Comparison of ENCODE assay signal across 21 mouse cellular contexts in the genomic region with DNA sequence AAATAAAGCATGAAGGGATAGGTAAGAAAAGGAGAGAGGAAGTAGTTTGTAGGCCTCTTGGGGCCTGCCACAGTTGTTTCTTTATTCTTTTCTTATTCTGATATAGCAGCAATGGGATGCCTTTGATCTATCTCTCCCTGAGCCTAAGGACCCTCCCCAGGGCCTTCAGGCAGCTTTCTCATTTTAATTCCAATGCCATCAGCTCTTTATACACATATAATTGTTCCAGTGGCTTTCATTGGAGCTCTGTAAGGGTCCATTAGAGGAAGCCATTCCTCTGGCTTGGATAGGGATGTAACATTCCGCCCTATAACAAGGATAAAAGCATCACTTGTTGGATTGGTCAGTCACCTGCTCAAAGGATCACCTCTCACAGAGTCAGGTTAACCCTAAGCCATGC.
"Had no signal": no experiment of that assay in that cellular context is flagged by ENCODE, and none has a peak within 500 bp of the region (broad histone marks: within the 10 kb centered on the region; RNA-seq: fewer than 3 reads in every experiment).

No protein-coding gene starts in this region.

- H3K9me3 ChIP-seq: intestine, embryonic 15.5 days; limb, embryonic 10.5 days; limb, embryonic 13.5 days; liver, embryonic 12.5 days; liver, embryonic 15.5 days; lung, embryonic 15.5 days; megakaryocyte, embryonic 14.5 days; neural tube, embryonic 12.5 days; stomach, embryonic 15.5 days had no signal

- H3K4me3 ChIP-seq: intestine, embryonic 15.5 days; limb, embryonic 10.5 days; limb, embryonic 13.5 days; liver, embryonic 12.5 days; liver, embryonic 15.5 days; lung, embryonic 15.5 days; megakaryocyte, embryonic 14.5 days; neural tube, embryonic 12.5 days; stomach, embryonic 15.5 days had no signal

- ATAC-seq: intestine, embryonic 15.5 days; liver, embryonic 12.5 days had no signal

- H3K36me3 ChIP-seq: intestine, embryonic 15.5 days; limb, embryonic 10.5 days; limb, embryonic 13.5 days; liver, embryonic 12.5 days; liver, embryonic 15.5 days; lung, embryonic 15.5 days; neural tube, embryonic 12.5 days; stomach, embryonic 15.5 days had no signal

- DNase-seq: kidney, adult 18-20 months; kidney, adult 9 months; kidney, postnatal 14 days; kidney, postnatal 4 days; liver; lung, adult 18-20 months; lung, postnatal 10 days; lung, postnatal 36 days; retina, postnatal 1 day; right cerebral cortex, postnatal 25 days; spleen, adult 18-20 months; thymus, postnatal 25 days had no signal

- H3K9ac ChIP-seq: intestine, embryonic 15.5 days; limb, embryonic 13.5 days; liver, embryonic 12.5 days; liver, embryonic 15.5 days; lung, embryonic 15.5 days; neural tube, embryonic 12.5 days; stomach, embryonic 15.5 days had no signal

- H3K4me1 ChIP-seq: intestine, embryonic 15.5 days; limb, embryonic 10.5 days; limb, embryonic 13.5 days; liver, embryonic 12.5 days; liver, embryonic 15.5 days; lung, embryonic 15.5 days; megakaryocyte, embryonic 14.5 days; neural tube, embryonic 12.5 days; stomach, embryonic 15.5 days had no signal

- H3K4me2 ChIP-seq: intestine, embryonic 15.5 days; limb, embryonic 13.5 days; liver, embryonic 12.5 days; liver, embryonic 15.5 days; lung, embryonic 15.5 days; neural tube, embryonic 12.5 days; stomach, embryonic 15.5 days had no signal

- H3K27ac ChIP-seq: intestine, embryonic 15.5 days; limb, embryonic 10.5 days; limb, embryonic 13.5 days; liver, embryonic 12.5 days; liver, embryonic 15.5 days; lung, embryonic 15.5 days; neural tube, embryonic 12.5 days; stomach, embryonic 15.5 days had no signal

- H3K27me3 ChIP-seq: intestine, embryonic 15.5 days; limb, embryonic 13.5 days; liver, embryonic 12.5 days; liver, embryonic 15.5 days; lung, embryonic 15.5 days; megakaryocyte, embryonic 14.5 days; neural tube, embryonic 12.5 days; stomach, embryonic 15.5 days had no signal
